Mouse (Mus musculus): Measurements from ENCODE around the gene Qk. TPM values are rescaled to one million over a fixed set of nuclear protein-coding genes. Genes with fewer than 3 reads are reported as not detected.
A peak's percentile ranks its signal among the peaks of the same experiment; 100 is the strongest.

The Qk gene
- polyA plus RNA-seq (2014; fragmentation: Nextera tagmentation; extraction: Ambion mirVana): 37.3 and 38.6 TPM in 2 replicates

DNA sequence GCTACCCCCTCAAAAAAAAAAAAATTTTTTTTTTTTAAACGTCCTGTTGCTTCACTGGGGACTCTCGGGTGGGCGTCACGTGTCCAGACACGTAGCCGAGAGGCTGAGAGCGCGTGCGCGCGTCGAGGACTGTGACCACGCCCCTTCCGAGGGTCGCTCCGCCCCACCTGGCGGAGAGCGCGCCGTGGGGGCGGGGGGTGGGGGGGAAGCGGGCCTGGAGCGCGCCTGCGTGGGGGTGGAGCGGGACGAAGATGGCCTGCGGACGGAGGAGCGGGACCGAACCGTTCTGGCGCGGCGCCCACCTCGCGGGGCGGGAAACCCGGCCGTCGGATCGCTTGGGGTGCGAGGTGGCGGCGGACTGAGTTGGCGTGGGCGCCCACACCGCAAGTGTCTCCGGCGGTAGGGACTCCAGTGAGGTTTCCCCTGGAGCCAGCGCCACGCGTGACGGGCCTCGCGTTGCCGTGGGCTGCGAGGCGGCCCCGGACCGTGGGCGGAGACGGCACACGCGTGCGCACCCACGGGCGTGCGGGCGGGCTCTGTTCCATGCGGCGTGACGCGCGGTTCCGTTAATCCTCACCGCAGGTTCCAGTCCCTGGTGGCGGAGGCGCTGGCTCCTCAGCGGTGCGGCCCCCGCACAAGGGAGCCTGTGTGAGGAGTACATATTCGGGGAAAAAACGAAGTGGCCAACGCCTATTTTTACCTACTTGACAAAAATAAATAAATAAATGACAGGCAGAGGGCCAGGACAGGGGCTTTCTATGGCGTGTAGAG lies at the start of gene Qk:
Qk (minus strand) TSS at position 170 of the 771 bp plus-strand sequence.
- H3K4me1 ChIP-seq (ENCODE audit: control insufficient read depth, insufficient read depth, low read length): peaks cover 9% of the 10 kb centered on the region; the same call in 1 of the 2 replicates
- no peaks in the 10 kb centered on the region for H3K36me3 ChIP-seq (ENCODE audit: control insufficient read depth, insufficient read depth, low read length)
- H3K9me3 ChIP-seq (ENCODE audit: control insufficient read depth, low read depth, low read length): no peaks in the 10 kb centered on the region
- peak within 1 kb of the TSS; percentile 95 for H3K9ac ChIP-seq (replicated peaks; ENCODE audit: low read depth, low read length)
- H3K4me2 ChIP-seq (replicated peaks; ENCODE audit: low read depth, low read length): peak within 1 kb of the TSS; percentile 56
- WGBS: under 1% methylated on average over 86 of the region's 86 CpGs
- no peaks in the 10 kb centered on the region for H3K27me3 ChIP-seq (ENCODE audit: control insufficient read depth, insufficient read depth, low read length)
- H3K4me3 ChIP-seq (ENCODE audit: low read depth, low read length): peak within 1 kb of the TSS; percentile 79
- peak within 1 kb of the TSS; percentile 97 for H3K27ac ChIP-seq (ENCODE audit: low read length)
- peak; percentile 78 for ATAC-seq (ENCODE audit: insufficient number of reproducible peaks, insufficient read depth, low FRiP score, low read depth)

DNA sequence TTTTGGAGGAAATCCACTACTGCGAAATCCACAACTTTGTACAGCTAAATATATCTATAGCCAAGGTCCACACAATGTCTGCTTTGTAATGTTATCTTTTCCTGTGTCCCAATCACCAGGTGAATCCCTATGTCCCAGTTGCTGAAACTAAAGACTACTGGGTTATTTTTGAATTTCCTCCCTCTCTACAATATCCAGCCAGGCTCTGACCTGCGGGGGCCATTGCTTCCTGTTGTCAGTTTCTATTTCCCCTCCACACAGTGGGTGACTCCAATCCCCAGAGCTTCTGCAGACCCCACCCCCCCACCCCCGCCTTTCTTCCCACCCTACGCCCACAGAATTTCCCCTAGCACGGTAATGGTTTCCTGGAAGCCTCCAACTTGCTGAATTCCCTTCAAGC lies 47.4 kb upstream of the Qk start:
- Histone ChIP-seq H3K9me3 (ENCODE audit: control insufficient read depth, low read depth, low read length) (no peaks in the 10 kb centered on the region), H3K4me3 (ENCODE audit: low read depth, low read length) (no peak overlapping the region), H3K4me2 (replicated peaks; ENCODE audit: low read depth, low read length) (no peak overlapping the region), H3K4me1 (ENCODE audit: control insufficient read depth, insufficient read depth, low read length) (no peaks in the 10 kb centered on the region), H3K27ac (ENCODE audit: low read length) (no peak overlapping the region), H3K27me3 (ENCODE audit: control insufficient read depth, insufficient read depth, low read length) (no peaks in the 10 kb centered on the region), H3K9ac (replicated peaks; ENCODE audit: low read depth, low read length) (no peak overlapping the region), H3K36me3 (ENCODE audit: control insufficient read depth, insufficient read depth, low read length) (no peaks in the 10 kb centered on the region)
- no peak for ATAC-seq (ENCODE audit: insufficient number of reproducible peaks, insufficient read depth, low FRiP score, low read depth)
- 81% methylated on average over 5 of the region's 5 CpGs for WGBS

DNA sequence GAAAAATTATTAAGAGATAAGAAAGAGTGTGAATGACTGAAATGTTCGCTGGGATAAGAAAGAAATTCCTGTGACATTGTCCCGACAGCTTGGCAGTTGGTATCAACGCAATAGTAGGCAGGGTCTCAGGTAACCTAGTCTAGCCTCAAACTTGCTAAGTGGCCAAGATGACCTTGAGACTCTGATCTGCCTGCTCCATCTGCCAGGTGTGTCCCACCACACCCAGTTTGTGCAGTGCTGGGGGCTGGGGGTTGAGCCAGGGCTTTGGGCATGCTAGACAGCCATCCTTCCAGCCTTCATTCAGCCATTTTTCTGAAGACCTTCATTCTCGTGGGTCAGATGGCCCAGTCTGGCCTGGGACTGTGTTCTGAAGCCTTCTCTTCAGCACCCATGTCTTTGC lies 46.9 kb upstream of the Qk start:
- Histone ChIP-seq H3K9ac (replicated peaks; ENCODE audit: low read depth, low read length) (no peak overlapping the region), H3K36me3 (ENCODE audit: control insufficient read depth, insufficient read depth, low read length) (no peaks in the 10 kb centered on the region), H3K4me2 (replicated peaks; ENCODE audit: low read depth, low read length) (no peak overlapping the region), H3K9me3 (ENCODE audit: control insufficient read depth, low read depth, low read length) (no peaks in the 10 kb centered on the region), H3K4me3 (ENCODE audit: low read depth, low read length) (no peak overlapping the region), H3K4me1 (ENCODE audit: control insufficient read depth, insufficient read depth, low read length) (no peaks in the 10 kb centered on the region), H3K27me3 (ENCODE audit: control insufficient read depth, insufficient read depth, low read length) (no peaks in the 10 kb centered on the region), H3K27ac (ENCODE audit: low read length) (no peak overlapping the region)
- ATAC-seq (ENCODE audit: insufficient number of reproducible peaks, insufficient read depth, low FRiP score, low read depth): no peak
- 71% methylated on average over 4 of the region's 4 CpGs for WGBS

DNA sequence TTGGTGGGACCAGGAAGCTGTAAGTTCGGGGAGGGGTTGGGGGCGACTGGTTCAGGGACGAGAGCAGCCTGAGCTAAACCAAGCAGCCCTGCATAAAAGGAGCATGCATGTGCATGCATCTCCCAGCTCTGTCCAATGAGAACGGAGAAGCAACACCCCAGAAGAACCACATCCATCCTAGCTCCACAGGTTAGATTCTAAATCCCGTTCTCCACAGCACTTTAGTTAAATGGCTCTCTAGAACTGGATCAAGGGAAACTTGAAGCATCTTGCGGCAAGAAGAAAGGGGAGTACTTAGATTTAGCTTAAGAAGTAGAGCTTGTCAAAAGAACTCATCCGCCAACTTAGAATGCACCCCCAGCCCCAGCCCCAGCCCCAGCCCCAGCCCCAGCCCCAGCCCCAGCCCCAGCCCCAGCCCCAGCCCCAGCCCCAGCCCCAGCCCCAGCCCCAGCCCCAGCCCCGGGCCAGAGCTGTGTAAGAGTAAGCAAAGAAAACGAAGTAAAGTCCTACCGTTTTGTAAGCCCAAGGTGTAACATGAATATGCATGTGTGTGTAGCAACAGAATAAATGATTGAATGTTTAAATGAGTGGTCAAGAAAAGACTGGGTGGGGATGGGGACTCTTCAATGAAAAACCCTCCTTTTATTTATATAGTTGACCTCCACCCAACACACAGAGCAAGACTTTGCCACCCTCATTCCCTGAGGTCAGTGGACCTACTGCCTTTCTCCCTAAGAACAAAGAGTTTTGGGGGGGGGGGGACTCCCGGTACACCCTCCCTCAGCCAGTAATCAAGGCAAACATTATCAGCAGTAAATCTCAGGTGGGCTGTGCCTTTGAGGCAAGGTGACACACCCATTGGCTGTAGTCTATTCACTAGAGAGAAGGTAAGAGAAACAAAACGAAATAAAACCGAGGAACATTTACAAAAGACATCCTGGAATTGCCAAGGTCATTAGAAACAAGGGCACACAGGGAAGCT lies 46.1 kb upstream of the Qk start:
- 57% methylated on average over 13 of the region's 13 CpGs for WGBS
- no peaks in the 10 kb centered on the region for H3K4me1 ChIP-seq (ENCODE audit: control insufficient read depth, insufficient read depth, low read length)
- H3K27ac ChIP-seq (ENCODE audit: low read length): no peak overlapping the region
- no peaks in the 10 kb centered on the region for H3K36me3 ChIP-seq (ENCODE audit: control insufficient read depth, insufficient read depth, low read length)
- no peaks in the 10 kb centered on the region for H3K9me3 ChIP-seq (ENCODE audit: control insufficient read depth, low read depth, low read length)
- H3K9ac ChIP-seq (replicated peaks; ENCODE audit: low read depth, low read length): no peak overlapping the region
- no peak overlapping the region for H3K4me3 ChIP-seq (ENCODE audit: low read depth, low read length)
- ATAC-seq (ENCODE audit: insufficient number of reproducible peaks, insufficient read depth, low FRiP score, low read depth): no peak
- no peak overlapping the region for H3K4me2 ChIP-seq (replicated peaks; ENCODE audit: low read depth, low read length)
- no peaks in the 10 kb centered on the region for H3K27me3 ChIP-seq (ENCODE audit: control insufficient read depth, insufficient read depth, low read length)

DNA sequence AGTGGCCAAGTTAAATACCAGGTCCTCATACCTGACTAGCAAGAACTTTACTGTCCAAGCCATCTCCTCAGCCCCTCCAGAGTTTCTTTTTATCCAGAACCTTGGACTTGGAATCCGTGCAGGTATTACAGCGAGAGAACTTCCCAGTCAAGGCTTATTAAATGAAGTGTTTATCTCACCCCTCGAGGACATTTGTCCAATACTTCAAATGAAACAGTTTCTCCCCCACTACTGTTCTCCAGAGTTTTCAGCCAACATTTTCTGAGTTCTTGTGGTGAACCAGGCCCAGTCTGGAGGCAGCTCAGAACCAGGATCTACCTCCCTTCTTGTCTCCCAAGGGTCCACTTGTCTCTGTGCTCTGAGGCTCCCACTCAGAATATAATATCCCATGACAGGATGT lies 43.5 kb upstream of the Qk start:
- H3K9ac ChIP-seq (replicated peaks; ENCODE audit: low read depth, low read length): no peak overlapping the region
- no peak overlapping the region for H3K27ac ChIP-seq (ENCODE audit: low read length)
- H3K36me3 ChIP-seq (ENCODE audit: control insufficient read depth, insufficient read depth, low read length): no peaks in the 10 kb centered on the region
- no peak for ATAC-seq (ENCODE audit: insufficient number of reproducible peaks, insufficient read depth, low FRiP score, low read depth)
- H3K4me2 ChIP-seq (replicated peaks; ENCODE audit: low read depth, low read length): no peak overlapping the region
- no peaks in the 10 kb centered on the region for H3K4me1 ChIP-seq (ENCODE audit: control insufficient read depth, insufficient read depth, low read length)
- no peak overlapping the region for H3K4me3 ChIP-seq (ENCODE audit: low read depth, low read length)
- H3K9me3 ChIP-seq (ENCODE audit: control insufficient read depth, low read depth, low read length): no peaks in the 10 kb centered on the region
- no peaks in the 10 kb centered on the region for H3K27me3 ChIP-seq (ENCODE audit: control insufficient read depth, insufficient read depth, low read length)
- WGBS: 86% methylated on average over 3 of the region's 3 CpGs

DNA sequence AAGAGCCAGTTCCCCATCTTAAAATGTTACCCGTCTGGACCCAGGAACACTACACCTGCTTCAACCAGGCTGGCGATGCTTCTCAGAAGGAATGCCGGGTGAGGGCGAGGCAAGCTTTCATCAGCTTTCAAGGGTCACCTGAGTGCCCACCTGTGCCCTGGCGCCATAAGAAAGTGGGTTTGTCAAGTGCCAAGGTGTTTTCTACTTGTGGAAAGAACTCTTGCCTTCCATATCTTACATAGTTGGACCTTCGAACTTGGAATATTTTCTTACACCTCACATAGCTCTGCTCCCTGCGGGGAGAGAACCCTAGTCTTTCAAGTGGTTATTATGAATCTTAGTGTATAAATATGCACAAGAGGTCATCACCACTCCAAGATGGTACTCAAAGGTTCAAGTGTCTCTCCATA lies 42.2 kb upstream of the Qk start:
- no peak overlapping the region for H3K4me3 ChIP-seq (ENCODE audit: low read depth, low read length)
- ATAC-seq (ENCODE audit: insufficient number of reproducible peaks, insufficient read depth, low FRiP score, low read depth): no peak
- no peaks in the 10 kb centered on the region for H3K36me3 ChIP-seq (ENCODE audit: control insufficient read depth, insufficient read depth, low read length)
- no peaks in the 10 kb centered on the region for H3K27me3 ChIP-seq (ENCODE audit: control insufficient read depth, insufficient read depth, low read length)
- WGBS: 84% methylated on average over 7 of the region's 7 CpGs
- H3K4me2 ChIP-seq (replicated peaks; ENCODE audit: low read depth, low read length): no peak overlapping the region
- no peaks in the 10 kb centered on the region for H3K4me1 ChIP-seq (ENCODE audit: control insufficient read depth, insufficient read depth, low read length)
- H3K27ac ChIP-seq (ENCODE audit: low read length): no peak overlapping the region
- no peaks in the 10 kb centered on the region for H3K9me3 ChIP-seq (ENCODE audit: control insufficient read depth, low read depth, low read length)
- no peak overlapping the region for H3K9ac ChIP-seq (replicated peaks; ENCODE audit: low read depth, low read length)

DNA sequence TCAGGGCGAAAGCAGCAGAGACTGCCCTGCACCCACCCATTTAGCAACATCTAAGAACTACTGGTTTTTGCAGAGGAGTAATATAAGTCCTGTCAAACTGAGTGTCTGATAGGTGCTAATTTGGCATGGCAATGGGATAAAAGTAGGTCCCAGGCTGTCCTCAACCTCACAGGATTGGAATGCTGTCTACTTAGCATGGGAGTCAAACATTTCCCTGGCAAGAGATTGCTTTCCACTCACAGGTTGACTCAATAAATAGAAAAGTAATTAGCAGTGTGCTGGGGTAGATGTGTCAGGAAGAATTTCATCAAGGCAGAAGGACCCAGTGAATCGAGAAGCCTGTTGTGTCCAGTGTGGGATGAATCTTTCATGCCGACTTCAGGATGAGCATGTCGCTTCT lies 41.1 kb upstream of the Qk start:
- 87% methylated on average over 4 of the region's 4 CpGs for WGBS
- no peak for ATAC-seq (ENCODE audit: insufficient number of reproducible peaks, insufficient read depth, low FRiP score, low read depth)
- H3K4me3 ChIP-seq (ENCODE audit: low read depth, low read length): no peak overlapping the region
- H3K4me2 ChIP-seq (replicated peaks; ENCODE audit: low read depth, low read length): no peak overlapping the region
- H3K4me1 ChIP-seq (ENCODE audit: control insufficient read depth, insufficient read depth, low read length): no peaks in the 10 kb centered on the region
- H3K27me3 ChIP-seq (ENCODE audit: control insufficient read depth, insufficient read depth, low read length): no peaks in the 10 kb centered on the region
- no peaks in the 10 kb centered on the region for H3K9me3 ChIP-seq (ENCODE audit: control insufficient read depth, low read depth, low read length)
- no peak overlapping the region for H3K9ac ChIP-seq (replicated peaks; ENCODE audit: low read depth, low read length)
- H3K27ac ChIP-seq (ENCODE audit: low read length): no peak overlapping the region
- no peaks in the 10 kb centered on the region for H3K36me3 ChIP-seq (ENCODE audit: control insufficient read depth, insufficient read depth, low read length)

DNA sequence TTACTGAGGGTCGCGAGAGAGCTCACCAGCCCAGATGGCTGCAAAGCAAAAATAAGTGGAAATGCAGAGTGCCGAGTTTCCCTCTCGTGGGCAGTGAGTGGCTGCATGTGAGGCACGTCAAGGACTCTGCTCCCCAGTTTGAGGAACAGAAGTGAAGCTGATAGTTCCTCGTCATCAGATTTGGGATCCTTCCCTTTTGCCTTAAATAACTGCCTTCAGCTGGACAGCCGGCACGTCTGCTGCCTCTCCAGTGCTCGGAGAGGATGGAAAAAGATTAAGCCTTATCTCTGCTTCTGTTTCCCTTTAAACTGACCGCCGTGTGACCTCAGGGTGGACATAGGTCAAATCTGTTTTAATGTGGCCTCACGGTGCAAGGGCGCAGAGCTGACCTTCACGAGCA lies 39.8 kb upstream of the Qk start:
- Histone ChIP-seq H3K9me3 (ENCODE audit: control insufficient read depth, low read depth, low read length) (no peaks in the 10 kb centered on the region), H3K9ac (replicated peaks; ENCODE audit: low read depth, low read length) (no peak overlapping the region), H3K4me2 (replicated peaks; ENCODE audit: low read depth, low read length) (no peak overlapping the region), H3K4me3 (ENCODE audit: low read depth, low read length) (no peak overlapping the region), H3K36me3 (ENCODE audit: control insufficient read depth, insufficient read depth, low read length) (no peaks in the 10 kb centered on the region), H3K4me1 (ENCODE audit: control insufficient read depth, insufficient read depth, low read length) (no peaks in the 10 kb centered on the region), H3K27ac (ENCODE audit: low read length) (no peak overlapping the region), H3K27me3 (ENCODE audit: control insufficient read depth, insufficient read depth, low read length) (no peaks in the 10 kb centered on the region)
- no peak for ATAC-seq (ENCODE audit: insufficient number of reproducible peaks, insufficient read depth, low FRiP score, low read depth)
- WGBS: 41% methylated on average over 14 of the region's 14 CpGs

All from stomach, embryonic 14.5 days (tissue).